Mouse (Mus musculus) megakaryocyte, embryonic 14.5 days (primary cell): ENCODE measurements at regions not wholly inside any gene's neighbourhood (a gene's known extent, or its start where the extent isn't known, plus 50 kb on each side); places are given as distances from the start of the nearest gene placed in this dataset.

ENCODE experiments used
- FLI1 ChIP-seq: IDR thresholded peaks from 2 replicates; pipeline ENCODE4 v1.6.1; 2012; ENCODE audit warnings: low read length, inconsistent platforms, mixed read lengths
- GATA1 ChIP-seq: IDR thresholded peaks from 3 replicates; pipeline ENCODE4 v1.6.1; 2012; ENCODE audit warnings: mixed read lengths, low read length, inconsistent platforms, borderline replicate concordance

DNA sequence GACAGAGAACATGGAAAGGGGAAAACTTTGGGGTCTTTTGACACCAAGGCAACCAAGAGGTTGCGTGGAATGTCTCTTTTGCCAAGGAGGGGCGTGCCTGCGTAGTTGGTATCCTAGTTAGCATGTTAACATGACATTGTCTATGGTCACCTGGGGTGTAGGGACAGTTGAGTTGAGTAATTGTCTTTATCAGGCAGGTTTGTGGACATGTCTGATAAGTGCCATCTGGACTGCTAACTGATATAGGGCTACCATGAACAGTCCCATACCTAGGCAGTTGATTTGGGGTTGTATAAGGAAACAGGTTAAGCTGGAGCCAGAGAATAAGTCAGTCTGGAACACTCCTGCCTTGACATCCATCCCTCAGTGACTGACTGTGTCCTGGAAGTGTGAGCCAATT is 197.6 kb downstream of the Pten start:
- TF ChIP-seq GATA1 (no peak), FLI1 (no peak)
